Mouse (Mus musculus): ENCODE measurements around the gene Mfsd7a.
"Not testable (repeated sequence)": the region's sequence is repeated elsewhere in the genome, so short reads cannot be mapped to it uniquely, and the experiment has no call there.

Gene Mfsd7a

DNA sequence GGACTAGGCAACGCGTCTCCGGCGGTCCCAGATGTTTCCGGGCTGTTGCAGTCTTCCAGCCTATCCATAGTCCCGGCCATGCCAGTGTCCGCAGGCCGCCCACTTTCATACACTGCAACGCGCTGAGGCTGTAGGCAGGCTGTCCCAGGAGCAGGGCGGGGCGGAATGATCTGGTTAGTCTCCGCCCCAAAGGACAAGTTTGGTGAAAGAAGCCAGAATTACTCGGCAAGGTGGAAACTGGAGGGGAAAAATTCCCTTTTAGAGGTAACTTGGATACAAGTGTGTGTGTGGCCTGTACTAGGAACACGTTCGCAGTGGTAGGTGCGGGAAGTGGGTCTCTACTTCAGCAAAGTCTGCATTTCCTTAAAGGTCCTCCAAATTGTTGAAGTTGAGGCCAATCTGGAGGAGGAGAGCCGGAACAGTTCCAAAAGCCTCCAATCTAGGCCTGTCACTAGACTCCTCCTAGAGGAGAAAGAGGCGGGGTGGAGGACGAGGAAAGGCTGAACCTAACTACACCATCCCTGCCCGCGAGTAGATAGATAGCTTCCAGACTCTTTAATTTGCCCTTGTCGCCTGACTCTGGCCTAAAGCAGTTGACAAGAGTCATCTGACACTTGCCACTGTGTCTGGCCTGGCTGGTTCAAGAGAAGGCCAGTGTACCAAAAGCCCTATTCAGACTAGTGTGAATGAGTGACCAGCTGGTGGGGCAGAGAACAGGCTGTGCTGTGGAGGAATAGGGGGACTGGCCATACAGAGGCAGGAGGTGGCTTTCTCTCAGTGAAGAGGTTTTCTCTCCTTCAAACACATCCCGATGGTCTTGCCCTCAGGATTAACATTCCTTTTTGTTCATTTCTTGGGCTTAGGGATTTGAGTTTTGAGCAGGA, at the start of gene Mfsd7a:
TSS of gene Mfsd7a (minus strand) at position 107 of the 884 bp plus-strand sequence.
- DNase-seq, result peak; percentile 8

DNA sequence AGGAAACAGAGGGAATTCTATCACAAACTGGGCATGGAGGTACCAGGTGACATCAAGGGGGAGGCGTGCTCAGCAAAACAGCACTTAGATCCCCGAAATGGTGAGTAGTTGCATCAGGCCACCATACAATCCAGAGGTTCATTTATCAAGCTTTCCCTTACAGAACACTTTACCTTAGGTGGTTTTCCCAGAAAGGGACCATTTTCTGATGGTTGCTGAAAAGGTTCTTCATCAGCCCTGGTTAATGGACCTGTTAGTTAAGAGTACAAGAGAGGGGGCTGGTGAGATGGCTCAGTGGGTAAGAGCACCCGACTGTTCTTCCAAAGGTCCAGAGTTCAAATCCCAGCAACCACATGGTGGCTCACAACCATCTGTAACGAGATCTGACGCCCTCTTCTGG, 37.5 kb upstream of the Mfsd7a start:
- DNase-seq, result not testable (repeated sequence)

DNA sequence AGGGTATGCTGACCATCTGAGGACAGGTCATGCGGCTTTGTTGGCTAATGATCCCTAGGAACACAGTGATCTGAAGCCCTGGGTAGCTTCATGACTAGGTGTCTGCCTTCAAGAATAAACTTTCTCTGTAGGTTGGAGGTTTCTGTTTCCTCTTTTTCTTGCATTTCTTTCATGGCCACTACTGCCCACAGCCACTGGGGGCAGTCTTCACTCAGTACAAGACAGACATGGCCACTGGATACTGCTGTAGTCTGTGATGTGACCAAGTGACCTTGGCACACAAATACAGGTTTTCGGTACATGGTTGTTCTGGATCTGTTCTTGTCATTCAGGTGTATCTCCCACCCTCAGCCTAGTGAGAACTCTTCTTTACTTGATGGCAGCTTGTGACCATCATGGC, 36.5 kb upstream of the Mfsd7a start:
- peak; percentile 11 for DNase-seq

DNA sequence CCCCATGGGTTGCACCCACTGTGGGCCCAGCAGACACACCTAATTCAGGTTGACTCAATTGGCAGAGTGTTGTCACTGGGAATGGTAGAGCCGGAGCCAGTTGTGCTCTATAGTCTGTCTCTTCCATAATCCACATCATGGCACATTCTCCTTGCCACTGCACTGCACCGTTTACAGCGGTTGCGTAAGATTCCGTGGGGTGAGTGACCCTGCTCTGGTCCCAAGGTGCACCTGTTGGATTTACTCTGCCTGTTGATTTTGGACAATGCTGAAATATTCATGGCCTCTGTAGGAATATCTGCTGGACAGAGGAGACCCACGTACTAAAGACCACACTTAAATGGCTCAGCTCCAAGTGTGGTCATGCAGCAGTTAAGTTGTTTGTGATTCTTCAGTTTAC, 34.3 kb upstream of the Mfsd7a start:
- no peak for DNase-seq

DNA sequence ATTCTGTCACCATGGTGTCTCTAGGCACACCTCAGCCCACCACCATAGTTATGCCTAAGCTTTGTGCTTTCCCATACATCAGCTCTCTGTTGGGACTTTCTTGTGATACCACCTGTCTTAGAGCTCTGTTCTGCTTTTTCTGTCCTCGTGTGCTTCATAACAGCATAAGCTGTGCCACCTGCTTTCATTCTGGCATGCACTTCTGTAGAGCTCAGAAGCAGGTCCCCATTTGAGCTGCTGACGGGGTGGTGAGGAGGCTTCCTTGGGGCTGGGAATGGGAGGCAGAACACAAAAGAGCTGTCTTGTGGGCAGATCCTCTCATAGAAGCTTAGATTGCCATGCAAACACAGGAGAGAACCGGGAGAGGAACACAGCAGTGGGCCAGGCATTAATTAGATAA, 27.3 kb upstream of the Mfsd7a start:
- DNase-seq, result no peak

DNA sequence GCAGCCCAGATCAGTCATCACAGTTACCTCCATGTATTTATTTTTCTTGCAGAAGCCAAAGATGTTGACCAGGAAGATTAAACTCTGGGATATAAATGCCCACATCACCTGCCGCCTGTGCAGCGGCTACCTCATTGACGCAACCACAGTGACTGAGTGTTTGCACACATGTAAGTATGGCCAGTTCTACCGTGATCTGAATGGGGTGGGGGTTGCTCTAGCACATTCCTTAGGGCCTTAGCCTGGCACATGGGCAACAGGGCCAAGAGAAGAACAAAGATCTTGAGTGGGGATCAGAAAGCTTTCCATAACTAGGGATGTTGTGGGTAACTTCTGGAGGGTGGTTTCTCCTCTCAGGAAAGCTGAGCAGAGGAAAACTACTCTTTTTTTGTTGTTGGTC, 25.0 kb upstream of the Mfsd7a start:
- no peak for DNase-seq

DNA sequence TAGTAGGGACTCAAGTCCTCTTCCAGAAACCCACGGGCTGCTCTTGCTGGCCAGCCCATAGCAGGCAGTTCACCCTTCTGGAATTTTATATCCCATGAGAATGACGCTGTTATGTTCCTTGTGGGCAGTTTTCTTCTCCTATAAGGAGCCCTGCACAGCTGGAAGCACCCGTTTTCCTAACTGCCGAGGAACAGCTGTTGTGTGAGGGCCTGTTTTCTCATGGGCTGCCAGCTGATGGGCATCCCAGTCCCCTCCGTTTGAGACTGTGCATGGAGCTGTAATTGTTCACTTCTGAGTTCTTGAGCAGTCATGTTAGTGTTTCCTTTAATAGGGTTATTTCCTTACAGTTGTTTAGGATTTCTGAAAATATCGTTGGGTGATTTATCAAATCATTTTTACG, 20.9 kb upstream of the Mfsd7a start:
- no peak for DNase-seq

DNA sequence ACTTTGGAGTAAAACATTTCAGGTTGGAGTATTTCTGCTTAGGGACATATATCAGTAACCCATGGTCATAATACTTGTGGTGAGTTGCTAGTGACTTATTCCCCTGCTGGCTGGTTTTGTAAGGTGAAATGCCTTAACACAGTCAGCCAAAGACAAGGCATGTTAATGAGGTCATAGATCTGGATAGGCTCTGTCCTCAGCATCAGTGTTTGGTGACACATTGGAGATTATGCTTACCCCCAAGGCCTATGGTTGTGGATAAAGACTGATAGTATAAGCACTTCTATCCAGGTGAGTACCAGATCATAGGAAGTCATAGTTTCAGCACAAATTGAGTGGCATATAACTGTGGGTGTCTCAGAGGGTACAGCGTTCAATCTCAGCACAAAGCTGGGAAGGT, 18.0 kb upstream of the Mfsd7a start:
- DNase-seq, result no peak

DNA sequence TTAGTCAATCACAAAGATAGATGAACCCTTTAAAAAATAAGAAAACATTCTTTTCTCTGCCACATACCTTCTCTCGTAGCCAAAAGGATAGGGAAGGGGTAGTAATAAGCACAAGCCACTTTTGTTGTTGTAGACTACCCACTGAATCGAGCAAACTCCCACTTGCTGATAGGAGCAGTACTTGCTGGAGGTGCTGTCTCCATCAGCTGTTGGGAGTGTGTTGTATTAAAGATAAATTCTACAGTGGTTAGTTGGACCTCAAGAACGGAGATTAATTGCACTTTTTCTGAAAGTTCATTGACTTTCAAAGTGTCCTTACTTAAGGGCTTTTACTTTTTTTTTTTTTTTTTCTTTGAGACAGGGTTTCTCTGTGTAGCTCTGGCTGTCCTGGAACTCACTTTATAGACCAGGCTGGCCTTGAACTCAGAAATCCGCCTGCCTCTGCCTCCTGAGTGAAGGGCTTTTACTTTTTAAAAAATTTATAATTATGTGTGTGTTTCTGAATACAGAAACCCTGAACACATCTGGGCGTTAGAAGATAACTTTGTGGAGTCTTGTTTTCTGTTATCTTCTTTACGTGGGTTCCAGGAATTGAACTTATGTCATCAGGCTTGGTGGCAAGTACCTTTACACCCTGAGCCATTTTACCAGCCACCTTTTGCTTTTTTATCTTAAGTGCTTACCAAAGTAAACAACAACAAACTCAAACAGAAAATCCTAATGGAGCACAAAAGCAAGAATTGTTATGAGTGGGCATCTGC, 16.6 kb upstream of the Mfsd7a start:
- no peak for DNase-seq

DNA sequence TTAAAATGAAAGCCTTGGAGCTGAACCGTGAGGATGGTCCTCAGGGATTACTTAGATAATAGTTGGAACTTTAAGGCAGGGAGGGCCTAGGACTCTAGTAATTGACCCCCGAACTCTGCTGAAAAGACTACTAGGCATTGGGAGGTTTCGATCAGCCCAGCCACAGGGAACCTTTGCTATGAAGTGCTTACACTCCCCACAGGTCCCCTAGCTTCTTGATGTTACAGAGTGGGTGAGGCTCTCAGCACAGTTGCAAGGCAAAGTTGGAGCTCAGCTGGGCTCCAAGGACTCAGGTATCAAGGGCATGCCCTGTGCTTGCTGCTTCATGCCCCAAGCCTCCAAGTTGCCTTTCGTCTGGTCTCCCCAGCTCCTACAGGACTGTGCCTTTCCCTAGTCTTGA, 13.8 kb upstream of the Mfsd7a start:
- DNase-seq, result no peak

DNA sequence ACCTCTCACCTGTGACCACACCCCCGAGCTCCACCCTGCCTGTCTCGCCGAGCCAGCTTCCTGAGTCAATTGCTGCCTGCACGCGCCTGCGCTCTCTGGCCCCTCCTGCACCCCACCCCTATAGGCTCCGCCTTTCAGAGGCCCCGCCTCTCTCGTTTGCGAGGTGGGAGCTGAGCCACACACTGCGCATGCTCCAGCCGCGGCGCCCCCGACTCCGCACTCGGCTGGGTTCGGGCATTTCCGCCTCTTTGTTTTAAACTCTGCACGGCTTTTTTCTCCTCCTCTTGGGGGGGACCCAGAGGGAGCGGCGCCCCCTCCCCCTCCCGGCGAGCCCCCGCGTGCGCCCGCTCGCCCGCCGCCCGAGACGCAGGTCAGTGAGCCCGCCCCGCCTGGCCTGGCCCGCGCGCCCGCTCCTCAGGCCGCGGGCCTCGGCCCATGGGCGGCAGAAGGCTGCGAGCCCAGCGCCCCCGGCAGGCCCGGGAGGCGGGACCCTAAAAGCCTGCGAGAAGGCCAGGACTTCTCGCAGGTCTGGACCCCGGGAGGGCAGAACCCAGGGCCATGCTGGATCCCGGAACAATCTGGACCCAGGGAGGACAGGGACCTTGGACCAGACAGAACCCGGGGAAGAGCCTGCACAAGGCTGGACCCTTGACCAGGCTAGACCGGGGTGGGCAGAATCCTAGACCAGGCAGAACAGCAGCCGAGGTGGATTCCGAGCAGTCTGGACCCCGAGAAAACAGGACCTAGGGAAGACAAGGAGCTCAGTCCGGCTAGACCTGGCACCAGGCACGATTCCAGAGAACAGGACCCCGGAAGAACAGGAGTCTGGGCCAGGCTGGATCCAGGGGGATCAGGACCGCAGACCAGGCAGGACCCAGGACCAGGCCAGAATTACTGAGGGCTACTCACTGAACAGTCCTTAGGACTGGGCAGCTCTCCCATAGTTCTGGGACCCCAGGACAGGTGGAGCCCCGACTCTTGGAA, 12.7 kb upstream of the Mfsd7a start, which contains the start of gene Pcgf3:
TSS of gene Pcgf3 (plus strand) at position 151 of the 984 bp plus-strand sequence.
- peak; percentile 97 for DNase-seq

DNA sequence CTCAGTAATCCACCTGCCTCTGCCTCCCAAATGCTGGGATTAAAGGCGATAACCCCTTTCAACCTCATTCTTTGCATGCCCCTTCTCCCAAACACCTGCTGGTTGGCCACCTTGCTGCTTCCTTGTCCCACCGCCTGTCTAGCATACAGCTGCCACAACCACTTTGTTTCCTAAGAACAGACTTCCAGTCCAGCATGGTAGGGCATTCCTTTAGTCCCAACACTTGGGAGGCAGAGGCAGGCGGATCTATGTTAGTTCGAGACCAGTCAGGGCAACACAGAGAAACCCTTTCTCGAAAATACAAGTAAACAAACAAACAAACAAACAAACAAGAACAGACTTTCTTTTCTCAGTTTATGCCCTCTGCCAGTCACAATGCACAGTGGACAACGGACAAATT, 11.8 kb upstream of the Mfsd7a start:
- DNase-seq, result no peak

DNA sequence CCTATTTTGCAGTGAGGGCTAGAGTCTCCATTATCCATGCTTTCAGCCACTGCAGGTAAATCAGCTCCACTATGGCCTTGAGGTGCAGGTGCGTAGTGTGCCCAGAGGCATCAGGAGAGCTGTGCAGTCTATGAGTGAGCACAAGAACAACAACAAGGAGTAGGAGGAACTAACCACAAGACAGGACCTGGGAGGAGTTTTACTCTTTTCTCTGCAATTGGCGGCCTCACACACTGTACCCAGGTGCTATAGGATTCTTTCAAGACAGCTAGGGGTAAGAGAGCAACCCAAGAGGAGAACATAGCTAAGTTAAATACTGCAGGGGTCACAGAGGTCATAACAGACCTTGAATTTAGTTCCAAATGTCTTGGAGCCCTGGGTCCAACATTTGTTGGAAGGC, 10.0 kb upstream of the Mfsd7a start:
- DNase-seq, result no peak

DNA sequence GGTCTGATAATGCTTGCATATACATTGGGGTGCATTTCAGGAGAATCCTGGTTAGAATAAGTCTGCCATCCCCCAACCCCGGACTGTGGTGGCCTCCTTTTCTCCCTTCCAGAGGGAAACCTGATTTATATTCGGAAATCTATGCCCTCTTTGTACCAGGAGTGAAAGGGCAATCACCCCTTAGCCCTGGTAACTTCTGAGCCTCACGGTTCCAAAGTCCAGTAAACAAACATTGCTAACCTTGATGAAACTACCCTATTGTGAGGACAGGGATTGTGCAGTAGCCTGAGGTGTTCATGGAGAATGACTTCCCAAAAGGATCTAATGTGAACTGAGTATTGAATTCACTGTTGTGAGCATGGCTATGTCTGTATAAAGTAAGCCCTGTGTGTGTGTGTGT, 5.4 kb upstream of the Mfsd7a start:
- DNase-seq, result no peak

DNA sequence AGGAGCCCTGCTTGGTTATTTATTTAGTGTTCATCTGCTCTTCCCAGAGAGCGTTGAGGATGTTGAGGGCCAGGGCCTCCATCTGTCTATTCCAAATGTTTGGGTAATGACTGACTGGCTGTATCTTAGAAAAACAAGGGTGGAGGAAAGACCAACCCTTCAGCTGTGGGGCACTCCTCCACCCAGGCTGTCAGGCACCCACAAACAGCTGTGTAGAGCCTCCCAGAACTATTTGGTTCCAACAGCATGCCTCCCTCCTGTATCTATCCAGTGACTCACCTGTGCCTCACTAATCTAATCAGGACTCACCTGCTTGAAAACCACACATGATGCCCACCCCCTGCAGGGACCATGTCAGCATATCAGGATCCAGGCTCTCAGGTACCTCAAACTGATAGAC, 3.7 kb upstream of the Mfsd7a start:
- no peak for DNase-seq

DNA sequence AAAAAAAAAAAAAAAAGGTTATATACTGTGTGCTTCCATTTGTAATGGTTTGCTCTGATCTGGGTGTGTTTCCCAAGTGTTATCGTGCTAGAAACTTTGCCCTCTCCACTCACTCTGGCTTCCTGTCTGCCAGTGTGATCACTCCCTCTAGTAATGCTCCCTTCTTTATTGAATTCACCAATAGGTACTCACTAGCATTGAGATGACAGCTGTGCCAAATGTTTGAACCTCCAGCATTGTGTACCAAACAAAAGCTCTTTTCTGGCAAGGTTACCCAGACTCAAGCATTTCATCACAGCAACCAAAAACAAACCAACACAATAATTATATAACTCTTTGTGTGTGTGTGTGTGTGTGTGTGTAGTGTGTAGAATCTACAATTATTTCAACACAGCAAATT, 2.9 kb upstream of the Mfsd7a start:
- no peak for DNase-seq

DNA sequence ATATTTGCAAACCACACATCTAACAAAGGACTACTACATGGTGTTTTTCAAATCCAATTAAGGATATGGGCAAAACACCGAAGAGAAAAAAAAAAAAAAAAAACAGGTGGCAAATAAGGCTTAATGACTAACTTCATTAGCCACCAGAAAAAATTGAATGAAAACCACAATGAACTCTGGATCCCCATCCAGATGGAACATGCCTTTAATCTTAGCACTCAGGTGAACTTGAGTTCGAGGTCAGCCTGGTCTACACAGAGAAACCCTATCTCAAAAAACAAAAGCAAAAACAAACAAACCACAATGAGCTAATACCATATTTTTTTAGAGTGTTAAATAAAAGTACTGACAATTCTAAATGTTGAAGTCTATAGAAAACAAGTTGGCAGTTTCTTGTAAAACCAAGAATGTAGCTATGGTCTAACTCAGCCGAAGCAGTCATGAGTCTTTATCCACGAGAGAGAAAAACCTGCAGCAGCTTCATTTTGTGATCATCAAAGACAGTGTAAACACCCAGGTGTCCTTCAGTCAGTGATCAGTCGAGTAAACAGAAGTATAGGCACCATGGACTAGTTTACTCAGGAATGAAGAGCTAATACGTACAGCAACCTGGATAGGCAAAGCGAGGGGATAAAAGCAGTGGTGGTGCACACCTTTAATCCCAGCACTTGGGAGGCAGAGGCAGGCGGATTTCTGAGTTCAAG, 2.3 kb upstream of the Mfsd7a start:
- DNase-seq, result no peak

DNA sequence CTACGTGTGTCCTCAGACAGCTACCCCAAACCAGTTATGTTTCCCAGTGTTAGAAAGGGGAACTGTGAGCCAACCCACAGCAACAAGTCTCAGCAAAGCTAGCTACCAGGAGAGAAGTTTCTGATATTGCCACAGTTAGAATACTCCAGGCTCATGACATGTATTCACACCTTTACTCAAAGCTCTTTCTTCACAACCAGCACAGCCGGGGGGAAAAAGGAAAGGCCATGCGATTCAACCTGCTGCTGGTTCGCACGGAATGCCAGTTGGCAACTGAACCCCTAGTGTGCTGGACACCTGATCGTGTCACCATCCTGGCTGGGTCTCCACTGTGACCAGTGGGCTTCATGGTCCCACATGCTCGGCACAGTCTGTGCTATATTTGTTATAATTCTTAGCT, 834 bp downstream of the Mfsd7a start:
- DNase-seq, result no peak

DNA sequence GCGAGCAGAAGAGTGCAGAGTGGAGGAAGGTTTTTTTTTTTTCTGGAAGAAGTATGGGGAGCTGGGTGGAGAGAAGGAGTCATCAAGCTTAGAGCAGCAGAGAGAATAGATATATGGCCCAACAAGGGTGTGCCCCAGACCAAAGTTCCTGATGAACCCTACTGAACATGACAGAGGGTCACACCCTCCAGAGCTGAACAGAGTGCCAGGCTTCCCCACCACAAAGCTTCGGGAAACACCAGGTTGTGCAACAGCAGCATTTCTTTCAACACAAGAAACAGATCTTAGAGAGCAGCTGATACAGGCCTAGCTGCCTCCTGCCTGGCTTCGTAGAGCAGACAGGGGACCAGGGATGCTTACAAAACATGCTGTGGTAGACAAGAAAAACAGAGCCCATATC, 1.7 kb downstream of the Mfsd7a start:
- no peak for DNase-seq

DNA sequence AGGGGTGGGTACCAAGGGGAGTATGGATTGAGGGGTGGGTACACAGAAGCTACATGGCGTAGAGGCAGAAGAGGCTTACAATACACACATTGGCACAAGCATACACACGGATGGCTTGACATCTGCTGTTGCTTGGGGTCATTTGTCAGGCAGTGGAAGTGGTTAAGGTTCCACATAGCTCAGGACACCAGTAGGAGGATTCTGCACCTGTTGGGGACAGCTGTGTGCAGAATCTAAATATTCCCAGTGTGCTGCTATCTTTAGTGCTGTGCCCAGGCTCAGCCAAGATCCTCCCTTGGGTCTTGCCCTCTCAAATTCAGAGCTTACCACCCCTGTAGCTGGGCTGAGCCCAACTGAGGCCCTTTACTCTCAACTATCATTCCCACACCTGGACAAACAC, 12.6 kb downstream of the Mfsd7a start:
- no peak for DNase-seq

DNA sequence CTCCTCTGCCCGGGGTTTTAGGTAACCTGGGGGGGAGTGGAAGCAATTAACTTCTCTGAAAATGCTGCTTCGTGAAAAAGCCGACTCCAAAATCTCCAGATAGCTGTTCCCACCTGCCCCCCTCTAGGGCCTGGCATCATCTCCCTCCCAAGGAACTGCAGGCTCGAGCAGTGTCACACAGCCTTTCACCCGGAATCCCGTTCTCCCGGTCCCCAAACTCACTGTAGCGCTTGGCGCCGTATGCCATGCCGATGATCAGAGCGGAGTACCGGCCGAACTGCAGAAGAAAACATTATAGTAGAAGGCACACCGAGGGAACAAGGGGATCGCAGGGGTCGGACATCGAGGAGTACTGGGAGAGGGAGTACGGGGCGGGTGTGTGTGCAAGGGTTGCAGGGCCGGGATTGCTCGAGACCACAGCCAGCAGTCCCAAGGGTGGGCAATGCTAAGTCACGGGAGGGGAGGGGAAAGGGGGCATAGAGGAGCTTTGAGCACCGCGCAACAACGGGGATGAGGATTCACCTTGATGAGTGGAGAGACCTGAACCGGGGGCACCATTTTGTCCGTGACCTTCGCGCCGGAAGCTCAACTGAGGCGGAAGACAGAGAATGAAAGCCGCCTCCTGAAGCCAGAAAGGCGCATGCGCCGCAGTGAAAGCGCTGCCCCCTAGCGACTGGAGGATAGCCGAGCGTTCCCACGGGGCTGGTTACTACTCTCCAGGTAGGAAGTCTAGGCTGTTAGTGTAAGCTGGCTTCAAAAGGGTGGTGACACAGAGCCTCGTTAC, 14.7 kb downstream of the Mfsd7a start, which contains the start of gene Atp5k:
TSS of gene Atp5k (minus strand) at position 645 of the 784 bp plus-strand sequence.
- DNase-seq, result peak; percentile 97
